Mouse (Mus musculus) embryonic fibroblast, embryonic 13.5 days (primary cell): Measurements from ENCODE around the gene Stoml1. TPM values are rescaled to one million over a fixed set of nuclear protein-coding genes. Genes with fewer than 3 reads are reported as not detected.
"Not testable (repeated sequence)": the region's sequence is repeated elsewhere in the genome, so short reads cannot be mapped to it uniquely, and the experiment has no call there.

Source experiments
- H3K27ac ChIP-seq: 2 replicates; pipeline ENCODE4 v1.5.1; 2012; ENCODE audit warnings: low read length, control low read depth, inconsistent platforms; ENCODE audit not compliant: insufficient read depth
- H3K4me1 ChIP-seq: 2 replicates; pipeline ENCODE4 v1.6.1; 2011; ENCODE audit warnings: low read length; ENCODE audit not compliant: control insufficient read depth, insufficient read depth
- H3K4me3 ChIP-seq: 2 replicates; pipeline ENCODE4 v1.5.1; 2011; ENCODE audit warnings: mild to moderate bottlenecking, control low read depth, low read length; ENCODE audit not compliant: insufficient read depth
- CTCF ChIP-seq: IDR thresholded peaks from 2 replicates; pipeline ENCODE4 v1.5.1; 2011; ENCODE audit warnings: mild to moderate bottlenecking, control low read depth, low read length, moderate library complexity, borderline replicate concordance; ENCODE audit not compliant: insufficient read depth
- POLR2A ChIP-seq: IDR thresholded peaks from 2 replicates; pipeline ENCODE4 v1.6.1; 2011; ENCODE audit warnings: low read depth, mild to moderate bottlenecking, control low read depth, low read length, moderate library complexity
- polyA plus RNA-seq: library from polyadenylated mRNA; stranded (reverse); fragments of >200 nt; gene quantifications from 2 replicates; pipeline ENCODE4 v1.2.4, GENCODE M21; 2011; ENCODE audit warnings: low read depth; ENCODE audit not compliant: missing spikeins, insufficient read length

Stoml1 gene
- polyA plus RNA-seq, 1 experiment = 25.9 TPM

GRCm38 (mm10) chr9:58234502-58235015 lies 18.4 kb upstream of the Stoml1 start:
- H3K27ac ChIP-seq = no peak overlapping the region
- no peak overlapping the region for H3K4me3 ChIP-seq
- TF ChIP-seq POLR2A = no peak
- no peak for TF ChIP-seq CTCF
- H3K4me1 ChIP-seq = peaks cover 4% of the 10 kb centered on the region

GRCm38 (mm10) chr9:58241780-58242485 lies 11.0 kb upstream of the Stoml1 start:
- H3K4me1 ChIP-seq = peaks cover 7% of the 10 kb centered on the region
- H3K27ac ChIP-seq = no peak overlapping the region
- H3K4me3 ChIP-seq = no peak overlapping the region
- no peak for TF ChIP-seq POLR2A
- TF ChIP-seq CTCF = no peak

GRCm38 (mm10) chr9:58242696-58243095 lies 10.3 kb upstream of the Stoml1 start:
- H3K4me3 ChIP-seq = no peak overlapping the region
- TF ChIP-seq CTCF (no peak), POLR2A (no peak)
- H3K27ac ChIP-seq = no peak overlapping the region
- H3K4me1 ChIP-seq = peaks cover 7% of the 10 kb centered on the region

- Histone ChIP-seq H3K4me1 (peaks cover 3% of the 10 kb centered on the region), H3K4me3 (no peak overlapping the region), H3K27ac (no peak overlapping the region)
- TF ChIP-seq POLR2A = no peak
- no peak for TF ChIP-seq CTCF
These were observed 9.3 kb upstream of the Stoml1 start for GRCm38 (mm10) chr9:58243696-58244095.

- Histone ChIP-seq H3K4me1 (peaks cover 6% of the 10 kb centered on the region), H3K27ac (no peak overlapping the region), H3K4me3 (peak overlapping the region; percentile 33)
- no peak for TF ChIP-seq CTCF
- no peak for TF ChIP-seq POLR2A
These were observed 6.8 kb upstream of the Stoml1 start for GRCm38 (mm10) chr9:58246083-58246591.

- peaks cover 4% of the 10 kb centered on the region for H3K4me1 ChIP-seq
- TF ChIP-seq POLR2A (peak; percentile 48; the same call in 1 of the 2 replicates), CTCF (peak; percentile 84)
- peak overlapping the region; percentile 42 for H3K4me3 ChIP-seq
- peak overlapping the region; percentile 70 for H3K27ac ChIP-seq
These were observed 5.8 kb upstream of the Stoml1 start for GRCm38 (mm10) chr9:58247064-58247759.

- H3K4me3 ChIP-seq = peak overlapping the region; percentile 68
- H3K4me1 ChIP-seq = peaks cover 3% of the 10 kb centered on the region; the same call in 1 of the 2 replicates
- peak; percentile 16; the same call in 1 of the 2 replicates for TF ChIP-seq POLR2A
- TF ChIP-seq CTCF = no peak
- peak overlapping the region; percentile 70 for H3K27ac ChIP-seq
These were observed 4.1 kb upstream of the Stoml1 start for GRCm38 (mm10) chr9:58248746-58249413.

- H3K4me1 ChIP-seq = peaks cover 7% of the 10 kb centered on the region
- no peak for TF ChIP-seq CTCF
- TF ChIP-seq POLR2A = peak; percentile 76
- H3K27ac ChIP-seq = peak within 1 kb of the TSS; percentile 87
- H3K4me3 ChIP-seq = peak within 1 kb of the TSS; percentile 68
These were observed 3.3 kb upstream of the Stoml1 start, which contains the start of gene Pml for GRCm38 (mm10) chr9:58249592-58250192. Pml (minus strand) TSS chr9:58249786.

GRCm38 (mm10) chr9:58250322-58250721 lies 2.6 kb upstream of the Stoml1 start:
- H3K4me3 ChIP-seq = no peak overlapping the region
- TF ChIP-seq CTCF (no peak), POLR2A (no peak)
- H3K4me1 ChIP-seq = peaks cover 7% of the 10 kb centered on the region
- peak overlapping the region; percentile 87 for H3K27ac ChIP-seq

- H3K4me3 ChIP-seq, H3K27ac ChIP-seq, H3K4me1 ChIP-seq: not testable (repeated sequence)
These were observed 2.2 kb upstream of the Stoml1 start for GRCm38 (mm10) chr9:58250730-58251129.

- Histone ChIP-seq H3K4me1 (peaks cover 12% of the 10 kb centered on the region), H3K4me3 (peak overlapping the region; percentile 58), H3K27ac (peak overlapping the region; percentile 27)
These were observed 800 bp downstream of the Stoml1 start for GRCm38 (mm10) chr9:58253805-58254122.
